Mouse (Mus musculus) kidney, embryonic 15.5 days (tissue): ENCODE measurements around the gene Akr1c20. TPM values are rescaled to one million over a fixed set of nuclear protein-coding genes. Genes with fewer than 3 reads are reported as not detected.

Source experiments
- ATAC-seq: fragments of 200-750 bp; cut with Nextera tagmentation; replicated peaks from 2 replicates; pipeline ENCODE4 v1.8.0; 2017; ENCODE audit warnings: moderate TSS enrichment; ENCODE audit not compliant: low FRiP score
- H3K27ac ChIP-seq: fragments of 300-500 bp; sonication (generic); 2 replicates; pipeline ENCODE4 v1.5.1; 2015; ENCODE audit warnings: mild to moderate bottlenecking, inconsistent platforms
- H3K27me3 ChIP-seq: fragments of 300-500 bp; sonication (generic); 2 replicates; pipeline ENCODE4 v1.6.1; 2015; ENCODE audit warnings: inconsistent platforms
- H3K36me3 ChIP-seq: fragments of 300-500 bp; sonication (generic); 2 replicates; pipeline ENCODE4 v1.6.1; 2015; ENCODE audit warnings: inconsistent platforms
- H3K4me1 ChIP-seq: fragments of 300-500 bp; sonication (generic); 2 replicates; pipeline ENCODE4 v1.6.1; 2015; ENCODE audit warnings: inconsistent platforms
- H3K4me2 ChIP-seq: fragments of 300-500 bp; sonication (generic); 2 replicates; pipeline ENCODE4 v1.6.1; 2015; ENCODE audit warnings: moderate library complexity, mild to moderate bottlenecking, inconsistent platforms
- H3K4me3 ChIP-seq: fragments of 300-500 bp; sonication (generic); replicated peaks from 2 replicates; pipeline ENCODE4 v1.5.1; 2015; ENCODE audit warnings: mild to moderate bottlenecking, inconsistent platforms
- H3K9ac ChIP-seq: fragments of 300-500 bp; sonication (generic); 2 replicates; pipeline ENCODE4 v1.6.1; 2015; ENCODE audit warnings: mild to moderate bottlenecking, inconsistent platforms
- H3K9me3 ChIP-seq: fragments of 300-500 bp; sonication (generic); replicated peaks from 2 replicates; pipeline ENCODE4 v1.6.1; 2016; ENCODE audit warnings: inconsistent platforms
- WGBS: fragments of 180-500 bp; shearing (Covaris S2); methylation state at CpG from one replicate; pipeline ENCODE4 v1.1.7; 2015; ENCODE audit warnings: mixed read lengths; 5-methylcytosine and 5-hydroxymethylcytosine counted together
- polyA plus RNA-seq: library from polyadenylated mRNA; unstranded; fragments of >200 nt; fragmentation: Nextera tagmentation; extraction: Ambion mirVana; gene quantifications from 2 replicates; pipeline ENCODE4 v1.2.1, GENCODE M21; 2015

Akr1c20 gene
- 0.17 TPM in 1 of 2 replicates, not detected in the other for polyA plus RNA-seq

- no peaks in the 10 kb centered on the region for H3K4me1 ChIP-seq
- no peaks in the 10 kb centered on the region for H3K27me3 ChIP-seq
- H3K4me3 ChIP-seq = no peak within 1 kb of the TSS
- no peaks in the 10 kb centered on the region for H3K9me3 ChIP-seq
- 74% methylated on average over 2 of the region's 2 CpGs for WGBS
- H3K9ac ChIP-seq = no peak within 1 kb of the TSS
- no peak within 1 kb of the TSS for H3K4me2 ChIP-seq
- no peak within 1 kb of the TSS for H3K27ac ChIP-seq
- ATAC-seq = no peak
- H3K36me3 ChIP-seq = no peaks in the 10 kb centered on the region
These were observed at the start of gene Akr1c20 for GRCm38 (mm10) chr13:4523201-4523838. Gene Akr1c20 (minus strand): TSS chr13:4523345.

GRCm38 (mm10) chr13:4565996-4566395 is 42.9 kb upstream of the Akr1c20 start:
- Histone ChIP-seq H3K4me3 (no peak overlapping the region), H3K27me3 (no peaks in the 10 kb centered on the region), H3K9me3 (no peaks in the 10 kb centered on the region), H3K9ac (no peak overlapping the region), H3K36me3 (no peaks in the 10 kb centered on the region), H3K4me2 (no peak overlapping the region), H3K4me1 (no peaks in the 10 kb centered on the region), H3K27ac (no peak overlapping the region)
- WGBS = 85% methylated on average over 2 of the region's 2 CpGs
- ATAC-seq = no peak

- Histone ChIP-seq H3K4me1 (no peaks in the 10 kb centered on the region), H3K36me3 (no peaks in the 10 kb centered on the region), H3K9ac (no peak overlapping the region), H3K27ac (no peak overlapping the region), H3K9me3 (no peaks in the 10 kb centered on the region), H3K4me3 (no peak overlapping the region), H3K4me2 (no peak overlapping the region), H3K27me3 (no peaks in the 10 kb centered on the region)
- ATAC-seq = no peak
These were observed 37.4 kb upstream of the Akr1c20 start for GRCm38 (mm10) chr13:4560500-4560899.

GRCm38 (mm10) chr13:4559143-4559542 is 36.0 kb upstream of the Akr1c20 start:
- 74% methylated on average over 1 of the region's 1 CpGs for WGBS
- no peak for ATAC-seq
- no peaks in the 10 kb centered on the region for H3K27me3 ChIP-seq
- no peaks in the 10 kb centered on the region for H3K36me3 ChIP-seq
- no peak overlapping the region for H3K4me3 ChIP-seq
- no peaks in the 10 kb centered on the region for H3K9me3 ChIP-seq
- no peaks in the 10 kb centered on the region for H3K4me1 ChIP-seq
- H3K4me2 ChIP-seq = no peak overlapping the region
- no peak overlapping the region for H3K27ac ChIP-seq
- no peak overlapping the region for H3K9ac ChIP-seq

GRCm38 (mm10) chr13:4514811-4515210 is 8.3 kb downstream of the Akr1c20 start:
- no peaks in the 10 kb centered on the region for H3K27me3 ChIP-seq
- no peak overlapping the region for H3K9ac ChIP-seq
- H3K36me3 ChIP-seq = no peaks in the 10 kb centered on the region
- H3K27ac ChIP-seq = no peak overlapping the region
- H3K4me1 ChIP-seq = no peaks in the 10 kb centered on the region
- H3K4me2 ChIP-seq = no peak overlapping the region
- no peak for ATAC-seq
- no peak overlapping the region for H3K4me3 ChIP-seq
- no peaks in the 10 kb centered on the region for H3K9me3 ChIP-seq
- 89% methylated on average over 2 of the region's 2 CpGs for WGBS

- no peak for ATAC-seq
- no peaks in the 10 kb centered on the region for H3K4me1 ChIP-seq
- no peak overlapping the region for H3K4me2 ChIP-seq
- H3K36me3 ChIP-seq = no peaks in the 10 kb centered on the region
- H3K9ac ChIP-seq = no peak overlapping the region
- no peaks in the 10 kb centered on the region for H3K27me3 ChIP-seq
- WGBS = 74% methylated on average over 1 of the region's 1 CpGs
- H3K4me3 ChIP-seq = no peak overlapping the region
- no peak overlapping the region for H3K27ac ChIP-seq
- H3K9me3 ChIP-seq = no peaks in the 10 kb centered on the region
These were observed 55.2 kb downstream of the Akr1c20 start for GRCm38 (mm10) chr13:4467896-4468295.

GRCm38 (mm10) chr13:4465641-4466040 is 57.5 kb downstream of the Akr1c20 start:
- Histone ChIP-seq H3K4me1 (no peaks in the 10 kb centered on the region), H3K4me2 (no peak overlapping the region), H3K4me3 (no peak overlapping the region), H3K27ac (no peak overlapping the region), H3K9ac (no peak overlapping the region), H3K36me3 (no peaks in the 10 kb centered on the region), H3K27me3 (no peaks in the 10 kb centered on the region), H3K9me3 (no peaks in the 10 kb centered on the region)
- 82% methylated on average over 2 of the region's 2 CpGs for WGBS
- ATAC-seq = no peak

Other genes starting within 250 kb of the Akr1c20 start
- gene Akr1c12, start 243.9 kb downstream of the Akr1c20 start, polyA plus RNA-seq = 2.1 and 2.3 TPM in 2 replicates
- 0.48 TPM in 1 of 2 replicates, not detected in the other for gene Akr1c6, start 89.0 kb downstream of the Akr1c20 start, polyA plus RNA-seq
- 2.1 and 2.6 TPM in 2 replicates for gene Akr1c21, start 50.7 kb upstream of the Akr1c20 start, polyA plus RNA-seq
- gene Akr1e1, start 85.8 kb upstream of the Akr1c20 start, polyA plus RNA-seq = 44.8 and 44.9 TPM in 2 replicates